ENCODE assay signal across 20 mouse cellular contexts in the genomic region with DNA sequence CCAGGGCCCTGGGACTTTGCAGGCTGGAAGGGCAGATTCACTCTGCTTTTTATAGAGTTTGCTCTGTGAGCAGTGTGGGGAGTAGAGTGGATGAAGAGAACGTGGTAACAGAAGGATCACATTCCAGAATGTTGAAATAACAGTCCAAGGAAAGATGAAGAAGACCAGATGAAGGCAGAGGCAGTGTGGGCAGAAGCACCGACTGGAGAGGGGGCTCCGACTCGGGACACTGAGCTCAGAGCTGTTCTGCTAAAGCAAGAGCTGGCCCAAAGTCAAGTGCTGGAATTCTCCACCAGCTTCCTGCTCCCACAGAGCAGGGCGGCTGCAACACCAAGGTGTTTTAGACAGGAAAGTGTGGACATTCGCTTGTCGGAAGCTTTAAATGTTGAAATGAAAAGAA.
DNase-seq lines count a peak whose midpoint lies in the region; ATAC-seq lines count a peak whose summit lies in the region.
"Had no signal": no experiment of that assay in that cellular context is flagged by ENCODE, and none has a peak within 500 bp of the region (broad histone marks: within the 10 kb centered on the region; RNA-seq: fewer than 3 reads in every experiment).

No protein-coding gene starts in this region.

- H3K27me3 ChIP-seq in heart, embryonic 15.5 days = no peaks in the 10 kb centered on the region
- H3K27me3 ChIP-seq: embryonic facial prominence, embryonic 13.5 days; hindbrain, embryonic 12.5 days; liver, embryonic 13.5 days; midbrain, embryonic 12.5 days had no signal

- no peak for ATAC-seq in heart, embryonic 15.5 days (replicated peaks; ENCODE audit: insufficient number of reproducible peaks, insufficient read depth, low FRiP score, low read depth)

- H3K36me3 ChIP-seq in heart, embryonic 15.5 days = no peaks in the 10 kb centered on the region
- H3K36me3 ChIP-seq: embryonic facial prominence, embryonic 13.5 days; G1E; hindbrain, embryonic 12.5 days; liver, embryonic 13.5 days; midbrain, embryonic 12.5 days had no signal

- no peak overlapping the region for H3K27ac ChIP-seq in heart, embryonic 15.5 days
- H3K27ac ChIP-seq: embryonic facial prominence, embryonic 13.5 days; hindbrain, embryonic 12.5 days; liver, embryonic 13.5 days; midbrain, embryonic 12.5 days had no signal

- no peak for DNase-seq in heart, postnatal 25 days (ENCODE audit: low spot score)
- peak; percentile 24 to 32 for DNase-seq in left cerebral cortex, adult 18-20 months (ENCODE audit: low spot score in 2 of 2)
- DNase-seq in left cerebral cortex, adult 11 months (ENCODE audit: low spot score) = no peak
- peak; percentile 68 for DNase-seq in brain, adult 2 months (ENCODE audit: low read depth, low spot score)
- DNase-seq in layer of hippocampus, adult 9-11 months = peak; percentile 56
- DNase-seq in cerebellum, postnatal 36 days = no peak
- DNase-seq: adrenal gland, postnatal 10 days; cerebellum, adult 2 months; gastrocnemius, postnatal 36 days; kidney, adult 11 months; kidney, postnatal 25 days; left cerebral cortex, postnatal 4 days; liver, embryonic 13.5 days; lung, postnatal 4 days had no signal

- H3K4me2 ChIP-seq in heart, embryonic 15.5 days = peak overlapping the region; percentile 21
- H3K4me2 ChIP-seq: embryonic facial prominence, embryonic 13.5 days; hindbrain, embryonic 12.5 days; liver, embryonic 13.5 days; midbrain, embryonic 12.5 days had no signal

- WGBS in heart, embryonic 15.5 days = 34% methylated on average over 7 of the region's 7 CpGs

- intact Hi-C loops in heart, postnatal 25 days (cut with DNase I) = no loop called here

- no peak overlapping the region for H3K4me3 ChIP-seq in heart, embryonic 15.5 days
- H3K4me3 ChIP-seq: embryonic facial prominence, embryonic 13.5 days; hindbrain, embryonic 12.5 days; liver, embryonic 13.5 days; midbrain, embryonic 12.5 days; myocyte had no signal

- H3K4me1 ChIP-seq in heart, embryonic 15.5 days (replicated peaks) = peaks cover 4% of the 10 kb centered on the region; the same call in 1 of the 2 replicates
- H3K4me1 ChIP-seq: hindbrain, embryonic 12.5 days; liver, embryonic 13.5 days; midbrain, embryonic 12.5 days had no signal

- H3K9ac ChIP-seq in heart, embryonic 15.5 days = no peak overlapping the region
- H3K9ac ChIP-seq: embryonic facial prominence, embryonic 13.5 days; hindbrain, embryonic 12.5 days; liver, embryonic 13.5 days; midbrain, embryonic 12.5 days had no signal

- H3K9me3 ChIP-seq in heart, embryonic 15.5 days (replicated peaks) = no peaks in the 10 kb centered on the region
- H3K9me3 ChIP-seq: embryonic facial prominence, embryonic 13.5 days; G1E; hindbrain, embryonic 12.5 days; liver, embryonic 13.5 days; midbrain, embryonic 12.5 days had no signal

Comparison
In these comparisons a context has a peak if more than half of its experiments do, and no peak if none do; other contexts are left out.
1. DNase-seq: peak in left cerebral cortex, adult 18-20 months (2 of 2), brain, adult 2 months (single experiment) and layer of hippocampus, adult 9-11 months (single experiment); none in heart, postnatal 25 days (single experiment), left cerebral cortex, adult 11 months (single experiment) and cerebellum, postnatal 36 days (0 of 2).